Mouse (Mus musculus): ENCODE data around the gene Nfatc2.
A peak's percentile ranks its signal among the peaks of the same experiment; 100 is the strongest.

Gene Nfatc2

DNA sequence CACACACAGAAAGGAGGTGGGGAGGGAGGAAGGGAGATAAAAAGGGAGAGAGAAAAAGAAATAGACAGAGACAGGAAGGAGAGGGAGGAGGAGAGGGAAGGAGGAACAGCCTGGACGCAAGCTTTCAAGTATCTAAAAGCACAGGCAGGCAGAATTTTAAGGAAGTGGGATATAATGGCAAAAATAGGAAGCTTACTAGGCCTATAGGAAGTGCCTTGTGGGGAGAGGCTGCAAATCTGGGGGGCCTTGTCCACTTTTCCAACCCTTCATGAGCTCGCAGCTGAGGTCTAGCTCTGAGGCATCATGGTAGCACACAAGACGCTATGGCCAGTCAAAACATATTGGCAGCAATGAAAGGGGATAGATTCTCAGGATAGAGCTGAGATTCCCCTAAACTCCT lies 22.3 kb downstream of the Nfatc2 start:
- no peak for DNase-seq (ENCODE audit: low spot score)

DNA sequence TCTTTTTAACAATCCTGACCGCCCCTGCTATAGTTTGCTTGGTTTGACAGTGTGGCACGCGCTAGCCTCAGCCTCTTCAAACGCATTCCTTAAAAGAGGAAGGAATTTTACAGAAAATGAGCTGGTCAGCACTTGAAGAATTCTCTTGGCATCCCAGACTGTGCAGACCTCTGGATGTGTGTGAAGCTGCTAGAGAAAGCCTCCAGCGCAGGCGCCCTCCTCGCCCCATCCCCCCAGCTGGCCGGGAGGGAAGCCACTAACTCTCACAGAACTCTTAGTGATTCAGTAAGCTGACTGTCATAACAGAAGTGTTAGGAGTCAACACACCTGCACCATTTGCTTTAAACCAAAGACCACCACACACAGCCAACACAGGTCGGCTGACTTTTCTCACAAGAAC lies 23.3 kb downstream of the Nfatc2 start:
- no peak for DNase-seq (ENCODE audit: low spot score)

DNA sequence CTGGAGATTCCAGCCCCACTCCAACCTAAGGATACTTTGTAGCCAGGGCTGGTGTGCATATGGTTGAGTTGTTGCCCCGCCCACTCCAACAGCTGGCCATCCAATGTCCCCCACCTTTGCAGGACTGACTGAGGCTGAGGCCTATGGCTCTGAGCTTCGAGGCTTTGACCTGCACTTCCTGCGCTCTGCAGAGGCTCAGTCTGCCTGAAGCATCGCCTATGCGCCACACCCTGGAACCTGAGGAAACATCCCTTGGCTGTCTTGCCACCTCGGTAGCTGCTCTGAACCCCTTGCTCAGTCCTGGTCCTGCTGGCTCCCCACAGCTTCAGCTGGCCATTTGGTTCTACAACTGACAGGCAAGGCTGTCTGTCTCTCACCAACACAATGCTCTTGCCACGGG lies 24.1 kb downstream of the Nfatc2 start:
- peak; percentile 54 for DNase-seq (ENCODE audit: low spot score)

DNA sequence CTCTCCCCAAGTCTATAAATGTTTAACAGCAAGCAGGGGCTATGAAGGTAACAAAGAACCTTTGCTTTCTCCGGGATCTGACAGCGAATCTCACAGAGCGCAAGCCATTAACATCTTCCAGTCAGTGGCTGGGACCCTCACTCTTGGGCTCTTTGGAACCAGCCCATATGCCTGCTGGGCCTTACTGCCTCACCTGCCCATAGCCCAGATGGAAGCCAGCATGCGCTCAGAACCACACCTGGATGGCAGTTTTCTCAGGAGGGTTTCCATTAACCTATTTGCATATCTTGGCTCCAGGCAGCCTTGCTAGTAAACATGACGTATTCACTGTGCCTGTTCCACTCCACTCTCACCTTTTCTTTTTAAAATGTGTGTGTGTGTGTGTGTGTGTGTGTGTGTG lies 25.6 kb downstream of the Nfatc2 start:
- DNase-seq (ENCODE audit: low spot score), result no peak

GRCm38 (mm10) chr2:168574934-168575333 lies 26.5 kb downstream of the Nfatc2 start:
- no peak for DNase-seq (ENCODE audit: low spot score)

GRCm38 (mm10) chr2:168573866-168574265 lies 27.6 kb downstream of the Nfatc2 start:
- DNase-seq (ENCODE audit: low spot score), result no peak

DNA sequence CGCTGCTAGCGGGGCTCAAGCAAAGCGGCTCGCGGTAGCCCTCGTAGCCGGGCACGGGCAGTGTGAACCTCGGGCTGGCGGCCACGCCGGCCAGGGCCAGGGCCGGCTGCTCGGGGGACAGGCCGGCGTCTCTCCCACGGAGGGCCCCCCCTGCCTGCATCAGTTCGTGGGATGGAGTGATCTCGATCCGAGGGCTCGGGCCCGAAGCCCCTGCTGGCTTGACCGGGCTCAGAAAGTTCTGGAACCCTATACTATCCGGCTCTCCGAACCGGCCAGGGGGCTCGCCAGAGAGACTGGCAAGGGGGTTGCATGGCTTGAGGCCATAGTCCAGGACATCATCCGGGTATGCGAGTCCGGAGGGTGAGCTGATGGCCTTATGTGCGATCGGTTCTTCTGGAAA lies 30.2 kb downstream of the Nfatc2 start:
- DNase-seq (ENCODE audit: low spot score), result no peak

DNA sequence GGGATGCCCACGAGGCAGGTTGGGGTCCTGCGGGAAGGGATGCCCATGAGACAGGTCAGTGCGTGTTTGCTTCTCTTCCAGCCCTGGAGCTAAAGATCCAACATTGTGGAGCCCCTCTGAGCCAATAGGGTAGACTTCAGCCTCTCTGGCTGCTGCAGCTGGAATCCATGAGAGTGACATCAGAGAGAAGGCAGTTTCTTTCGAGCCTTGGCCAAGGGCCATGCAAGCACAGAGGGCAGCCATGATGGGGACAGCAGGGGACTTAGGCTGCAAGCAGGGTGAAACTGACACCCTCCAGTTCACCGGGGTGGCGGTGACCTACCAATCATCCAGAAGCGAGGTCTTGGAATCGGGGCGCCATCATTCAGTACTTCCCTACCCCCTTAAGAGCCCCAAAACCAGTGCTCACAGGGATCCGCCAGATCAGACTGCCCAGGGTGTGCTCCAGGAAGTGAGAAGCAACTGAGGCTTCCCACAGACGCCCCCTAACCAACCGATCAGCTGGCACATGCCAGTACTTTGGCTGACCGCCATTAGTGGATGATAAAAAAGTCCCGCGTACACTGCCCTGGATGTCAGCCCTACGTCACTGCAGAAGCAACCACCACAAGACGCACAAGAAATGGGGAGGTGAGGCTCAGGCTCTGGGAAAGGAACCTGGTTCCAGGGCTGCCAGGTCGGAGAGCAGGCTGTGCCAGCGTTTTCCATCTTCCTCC lies 35.8 kb downstream of the Nfatc2 start:
- DNase-seq (ENCODE audit: low spot score), result no peak

DNA sequence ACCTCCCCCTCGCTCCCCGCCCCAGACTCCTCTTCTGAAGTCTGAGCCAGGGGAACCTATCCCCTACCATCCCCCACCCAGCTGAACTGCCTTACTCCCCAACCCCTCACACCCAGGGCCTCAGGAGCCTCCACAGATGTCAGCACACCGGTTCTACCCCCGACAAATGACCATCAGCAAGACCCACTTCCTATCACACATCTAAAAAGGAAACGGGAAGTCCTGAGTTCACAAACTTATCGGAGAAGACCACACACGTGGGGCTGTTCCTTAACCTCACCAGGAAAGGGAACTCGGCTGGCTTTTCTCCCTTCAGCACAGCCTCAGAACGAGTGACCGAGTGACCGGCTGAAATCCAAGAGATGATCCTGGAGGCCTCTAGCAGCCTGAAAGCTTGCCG lies 38.3 kb downstream of the Nfatc2 start:
- no peak for DNase-seq (ENCODE audit: low spot score)

DNA sequence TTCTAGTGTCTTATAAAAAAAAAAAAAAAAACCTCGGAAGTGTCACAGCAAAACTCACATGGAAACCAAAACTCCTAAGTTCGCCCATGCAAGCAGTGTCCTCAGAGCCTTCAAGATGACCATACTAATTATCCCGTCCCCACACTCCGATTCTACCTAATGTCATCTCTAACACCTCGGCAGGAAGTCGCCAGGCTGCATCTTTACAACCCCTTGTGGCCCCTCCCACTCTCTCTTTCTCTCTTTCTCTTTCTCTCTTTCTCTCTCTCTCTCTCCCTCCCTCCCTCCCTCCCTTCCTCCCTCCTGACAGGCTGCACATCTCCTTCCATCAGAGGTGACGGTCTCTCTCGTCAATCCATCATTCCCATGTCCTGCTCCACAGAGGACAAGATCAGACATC lies 44.4 kb downstream of the Nfatc2 start:
- no peak for DNase-seq (ENCODE audit: low spot score)

GRCm38 (mm10) chr2:168555897-168556670 lies 45.4 kb downstream of the Nfatc2 start:
- DNase-seq (ENCODE audit: low spot score), result no peak

DNA sequence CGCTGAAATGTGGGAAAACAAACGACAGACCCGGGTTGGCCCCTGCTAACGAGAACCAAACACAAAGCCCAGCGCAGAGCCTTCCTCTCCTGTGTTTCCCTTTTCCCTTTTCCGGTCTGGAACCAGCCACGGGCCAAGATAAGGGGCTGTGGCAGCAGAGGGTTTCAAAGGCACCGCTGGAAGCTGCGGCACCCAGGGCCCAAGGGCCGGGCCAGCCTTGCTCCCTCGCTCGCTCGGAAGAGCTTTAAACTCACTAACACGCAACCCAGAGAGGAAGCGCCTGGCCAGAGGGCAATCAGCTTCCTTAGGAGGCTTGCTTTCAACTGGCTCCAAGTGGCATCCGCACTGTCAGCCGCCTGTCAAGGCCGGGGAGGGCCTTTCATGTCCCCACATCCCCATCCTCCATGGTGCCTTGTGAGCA lies 47.9 kb downstream of the Nfatc2 start:
- DNase-seq (ENCODE audit: low spot score), result no peak

GRCm38 (mm10) chr2:168552405-168552804 lies 49.1 kb downstream of the Nfatc2 start:
- no peak for DNase-seq (ENCODE audit: low spot score)

GRCm38 (mm10) chr2:168551218-168551617 lies 50.2 kb downstream of the Nfatc2 start:
- no peak for DNase-seq (ENCODE audit: low spot score)

GRCm38 (mm10) chr2:168549326-168549725 lies 52.1 kb downstream of the Nfatc2 start:
- no peak for DNase-seq (ENCODE audit: low spot score)

DNA sequence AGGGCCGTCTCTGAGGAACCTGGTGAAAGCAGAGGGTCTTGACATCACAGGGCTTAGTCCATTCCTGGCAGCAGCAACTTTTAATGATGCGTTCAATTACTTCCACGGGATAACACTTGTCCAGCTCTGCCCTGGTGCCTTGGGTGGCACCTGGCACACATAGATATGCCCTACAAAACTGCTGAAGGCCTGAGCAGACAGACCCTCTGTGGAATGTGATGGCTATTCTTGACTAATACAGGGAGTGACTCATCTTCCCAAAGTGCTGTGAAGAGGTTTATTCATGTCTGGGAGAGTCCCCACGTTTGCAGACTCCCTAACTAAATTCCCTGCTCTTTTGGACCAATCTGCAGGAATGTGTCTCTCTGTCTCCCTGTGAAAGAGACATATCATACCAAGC lies 53.4 kb downstream of the Nfatc2 start:
- DNase-seq (ENCODE audit: low spot score), result no peak

DNA sequence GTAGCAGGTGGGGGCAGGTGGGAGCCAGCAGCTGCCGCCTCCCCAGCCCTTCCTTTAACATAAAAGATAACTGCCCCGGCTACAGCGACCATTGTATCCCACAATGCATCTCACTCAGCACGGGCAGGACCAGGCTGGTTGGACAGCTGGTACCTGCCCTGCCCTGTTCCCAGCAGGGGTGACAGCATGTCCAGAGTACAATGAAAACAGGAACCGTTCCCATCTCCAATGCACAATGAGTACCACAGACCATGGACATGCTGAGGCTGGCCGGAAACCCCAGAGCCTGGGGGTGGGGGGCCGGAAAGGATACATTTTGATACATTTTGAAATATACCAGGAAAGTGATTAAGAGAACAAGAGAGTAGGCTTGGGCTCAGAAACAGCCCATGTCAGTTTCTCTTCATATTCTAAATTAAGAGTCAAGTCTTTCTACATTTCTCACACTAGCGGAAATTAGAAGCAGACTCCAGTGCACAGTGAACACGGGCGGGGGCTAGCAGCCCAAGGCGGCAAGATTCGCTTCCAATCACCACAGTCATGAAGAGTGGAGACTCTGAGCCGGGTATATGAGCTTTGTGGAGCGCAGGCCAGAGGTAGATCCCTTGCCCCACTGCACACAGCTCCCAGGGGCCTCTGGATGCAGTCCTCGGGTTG lies 55.4 kb downstream of the Nfatc2 start:
- peak; percentile 68 for DNase-seq (ENCODE audit: low spot score)

- no peak for DNase-seq (ENCODE audit: low spot score)
Measured at GRCm38 (mm10) chr2:168544102-168544501, 57.4 kb downstream of the Nfatc2 start.

DNA sequence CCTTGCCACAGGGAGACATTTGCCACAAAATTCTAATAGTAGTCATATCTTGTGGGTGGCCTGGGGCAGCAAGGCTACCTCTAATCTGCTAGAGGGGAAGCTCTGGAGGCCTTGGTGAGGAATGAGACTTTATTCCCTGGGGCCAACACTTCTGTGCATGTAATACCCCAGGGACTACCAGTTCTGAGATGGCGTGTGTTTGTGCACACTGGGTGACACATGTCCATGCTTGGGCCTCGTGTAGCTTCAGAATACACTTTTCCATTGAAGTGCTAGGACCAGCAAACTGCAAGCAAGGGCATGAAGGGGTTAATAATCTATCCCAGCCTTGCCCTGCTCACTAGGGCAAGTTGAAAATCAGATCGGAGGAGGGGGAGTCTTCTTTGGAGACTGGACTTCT lies 58.4 kb downstream of the Nfatc2 start:
- no peak for DNase-seq (ENCODE audit: low spot score)

GRCm38 (mm10) chr2:168541223-168541622 lies 60.2 kb downstream of the Nfatc2 start:
- DNase-seq (ENCODE audit: low spot score), result no peak

- DNase-seq (ENCODE audit: low spot score), result no peak
Measured at GRCm38 (mm10) chr2:168539594-168540222, 61.7 kb downstream of the Nfatc2 start.

- no peak for DNase-seq (ENCODE audit: low spot score)
Measured at GRCm38 (mm10) chr2:168539026-168539425, 62.4 kb downstream of the Nfatc2 start.
